Mouse (Mus musculus) ovary, postnatal 14 days (tissue): ENCODE results near the gene Tmem30b.
"Not testable (repeated sequence)": the region's sequence is repeated elsewhere in the genome, so short reads cannot be mapped to it uniquely, and the experiment has no call there.

Experiments used
- DNase-seq: peaks from one replicate; pipeline ENCODE4 v3.0.0; 2022; ENCODE audit warnings: low spot score

Gene Tmem30b

DNA sequence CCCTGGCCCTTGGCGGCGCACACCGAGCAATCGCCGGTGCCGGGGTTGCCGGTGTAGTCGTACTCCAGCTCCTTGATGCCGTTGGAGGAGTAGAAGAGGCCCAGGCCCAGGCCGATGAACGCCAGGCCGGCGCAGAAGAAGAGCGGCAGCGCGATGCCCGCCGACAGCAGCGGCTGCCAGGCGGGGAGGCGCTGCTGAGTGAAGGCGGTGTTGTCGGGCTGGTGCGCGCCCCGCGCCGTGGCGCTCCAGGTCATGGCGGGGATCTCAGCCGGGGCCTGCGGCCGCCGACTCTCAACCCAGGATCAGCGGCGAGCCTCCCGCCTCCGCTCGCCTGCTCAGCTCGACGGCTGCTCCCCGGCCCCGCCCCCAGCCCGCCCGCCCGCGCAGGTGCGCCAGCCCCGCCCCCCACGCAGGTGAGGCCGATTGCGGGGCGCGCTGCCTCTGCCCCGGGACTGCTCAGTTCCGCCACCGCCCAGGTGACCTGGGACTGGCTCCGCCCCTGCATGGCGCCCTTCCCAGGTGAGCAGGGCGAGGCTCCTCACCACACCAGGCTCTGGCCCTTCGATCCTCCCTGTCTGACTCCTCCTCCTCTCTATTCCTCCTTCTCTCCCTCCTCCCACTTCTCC is at the start of gene Tmem30b:
Tmem30b (minus strand) TSS at position 307 of the 626 bp plus-strand sequence.
- DNase-seq: peak; percentile 27

DNA sequence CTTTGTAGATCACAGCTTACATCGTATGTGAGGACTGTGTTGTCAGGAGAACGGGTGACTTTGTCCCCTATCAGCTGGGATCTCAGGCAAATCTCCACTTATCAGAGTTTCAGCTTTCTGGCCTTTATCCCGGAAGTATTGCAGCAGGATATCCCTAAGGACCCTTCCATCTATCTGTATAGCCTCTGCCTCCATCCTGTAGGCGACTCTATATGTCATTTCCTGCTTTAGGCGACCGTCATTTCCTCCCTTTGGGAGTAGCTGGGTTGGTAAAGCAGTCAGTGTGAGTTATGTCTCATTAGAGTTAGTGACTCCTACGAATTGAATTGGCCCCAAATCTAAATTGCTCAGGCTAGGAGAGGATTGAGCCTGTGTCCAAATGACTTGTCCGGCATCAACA is 49.0 kb upstream of the Tmem30b start:
- no peak for DNase-seq

DNA sequence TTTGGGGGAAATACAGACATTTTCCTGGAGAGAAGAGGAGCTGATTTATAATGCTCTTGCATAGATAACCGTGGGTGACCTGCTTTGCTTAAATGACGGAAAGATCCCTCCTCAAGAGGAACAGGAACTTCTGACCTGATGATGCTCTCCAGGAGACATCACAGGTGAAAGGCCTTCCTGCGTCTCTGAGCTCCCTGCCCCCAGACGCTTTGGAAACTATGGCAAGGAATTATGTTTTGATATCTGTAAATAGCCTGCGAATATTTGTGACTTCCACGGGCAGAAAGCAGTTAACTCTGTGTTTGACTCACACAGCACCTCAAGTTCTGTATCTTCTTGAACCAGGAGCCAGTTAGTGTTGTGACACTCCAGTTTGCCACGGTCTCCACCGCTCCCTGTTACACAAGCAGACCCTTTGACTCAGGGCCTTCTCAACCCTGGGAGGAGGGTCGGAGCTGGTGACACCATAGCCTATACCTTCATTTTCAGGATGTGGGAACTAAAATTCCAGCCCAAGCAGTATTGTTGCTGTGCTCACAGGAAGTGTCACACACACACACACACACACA is 48.1 kb upstream of the Tmem30b start:
- DNase-seq: no peak

DNA sequence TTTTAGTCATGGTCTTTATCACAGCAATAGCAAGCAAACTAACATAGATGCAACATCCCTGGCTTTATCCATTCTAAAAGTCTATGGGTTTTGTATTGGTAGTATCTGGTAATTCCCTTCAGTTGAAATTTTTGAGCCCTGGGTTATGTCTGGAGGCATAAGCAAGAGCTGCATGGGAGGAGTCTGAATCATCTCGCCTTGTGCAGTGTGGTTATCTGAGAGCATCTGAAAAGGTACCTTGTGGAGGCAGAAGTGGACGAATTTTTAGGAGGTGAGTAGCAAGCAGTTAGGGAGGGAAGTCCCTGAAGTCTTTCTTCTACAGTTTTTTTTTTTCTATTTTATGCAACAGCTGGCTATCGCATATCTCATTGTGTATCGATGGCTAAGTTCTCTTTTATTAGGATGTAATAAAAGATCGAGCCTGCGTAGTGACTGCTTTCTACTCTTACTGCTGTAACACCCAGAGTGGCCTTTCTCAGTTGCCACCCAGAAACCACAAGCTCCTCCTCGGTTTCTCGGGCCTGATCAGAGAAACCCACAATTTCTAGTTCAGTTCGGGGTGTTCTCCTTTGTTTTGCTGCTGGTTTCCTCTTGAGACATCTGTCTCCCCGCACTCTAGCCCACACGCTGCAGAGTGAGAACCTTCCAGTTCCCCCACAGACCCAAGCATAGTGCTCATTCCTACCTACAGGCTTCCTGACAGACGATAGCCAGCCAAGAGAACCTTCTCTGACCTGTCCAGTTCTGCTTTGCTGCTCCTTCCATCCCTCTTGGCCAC is 47.0 kb upstream of the Tmem30b start:
- DNase-seq: no peak

DNA sequence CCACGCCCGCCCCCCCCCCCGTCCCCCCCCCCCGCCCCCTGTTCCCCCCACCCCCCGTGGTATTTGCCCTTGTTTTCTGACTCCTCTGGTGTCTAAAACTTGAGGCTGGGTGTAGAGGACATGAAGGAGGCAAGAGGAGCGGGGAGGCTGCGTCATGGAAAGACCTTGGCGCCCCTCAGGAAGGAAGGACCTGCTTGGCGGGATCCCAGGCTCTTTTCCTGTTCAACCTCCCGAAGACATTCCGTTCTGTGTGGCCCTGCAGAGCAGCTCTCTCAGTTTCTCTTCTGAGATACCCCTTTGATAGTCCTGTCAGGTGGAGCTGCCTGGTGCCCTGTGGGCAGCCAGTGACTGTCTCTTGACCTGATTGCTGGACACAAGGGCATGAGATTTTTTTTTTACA is 45.4 kb upstream of the Tmem30b start:
- no peak for DNase-seq

DNA sequence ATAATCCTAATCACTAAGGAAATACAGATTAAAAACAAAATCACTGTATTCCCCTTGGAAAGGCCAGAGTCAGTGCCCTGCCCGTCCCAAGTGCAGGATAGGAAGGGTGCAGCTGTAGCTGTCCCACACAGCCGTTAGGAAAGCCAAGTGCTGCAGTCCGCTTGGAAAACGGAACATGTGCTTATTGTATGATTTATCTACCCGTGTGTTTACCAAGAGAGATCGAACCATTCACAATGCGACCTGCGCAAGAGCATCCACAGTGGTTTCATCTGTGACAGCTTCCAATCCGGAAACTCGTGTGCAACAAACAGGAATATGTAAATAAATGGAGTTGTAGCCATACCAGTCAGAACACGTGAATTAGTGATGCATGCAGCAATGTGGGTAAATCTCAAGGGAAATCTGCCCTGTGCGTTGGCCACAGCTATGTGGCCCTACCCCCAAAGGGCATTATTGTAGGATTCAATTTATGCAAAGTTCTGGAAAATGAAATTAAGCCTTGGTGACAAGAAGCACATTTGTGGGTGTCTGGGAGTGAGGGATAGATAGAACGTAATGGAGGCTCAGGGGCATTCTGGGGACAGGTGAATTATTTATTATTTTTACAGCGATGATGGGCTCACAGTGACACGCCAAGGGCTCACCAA is 44.6 kb upstream of the Tmem30b start:
- DNase-seq: no peak

DNA sequence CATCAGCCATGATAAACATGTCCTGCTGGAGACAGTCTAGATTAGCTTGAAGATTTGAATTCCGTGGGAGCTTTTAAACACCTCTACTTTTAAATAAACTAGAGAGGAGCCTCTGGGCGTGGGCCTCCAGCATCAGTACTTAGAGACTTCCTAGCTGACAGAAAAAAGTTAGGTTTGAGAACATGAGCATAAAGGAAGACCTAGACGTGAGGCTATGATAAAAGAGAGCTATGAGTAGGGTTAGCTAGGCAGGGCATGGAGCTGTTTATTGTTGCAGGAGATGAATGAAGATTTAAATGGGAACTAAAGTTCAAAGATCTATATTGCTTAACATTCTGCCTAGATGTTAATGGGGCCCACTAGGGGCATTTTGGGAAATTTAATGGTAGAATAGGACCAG is 41.1 kb upstream of the Tmem30b start:
- no peak for DNase-seq

DNA sequence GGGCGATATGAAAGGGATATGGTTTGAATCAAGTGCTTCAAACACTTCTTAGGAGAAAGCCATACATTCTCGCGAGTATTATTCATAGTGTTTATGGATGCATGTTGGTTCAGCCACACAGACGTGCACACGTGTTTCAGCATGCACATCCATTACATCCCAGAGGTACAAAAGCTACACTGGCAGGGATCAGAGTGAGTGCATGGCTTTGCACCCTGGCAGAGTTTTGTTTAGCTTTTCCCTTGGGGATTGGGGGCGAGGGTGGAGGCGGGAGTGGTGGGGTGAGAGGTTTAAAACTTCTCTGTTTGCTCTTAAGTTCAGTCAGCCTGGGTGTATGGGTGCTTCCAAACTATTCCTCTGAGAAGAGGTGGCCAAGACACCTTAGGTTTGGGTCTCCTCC is 39.7 kb upstream of the Tmem30b start:
- DNase-seq: no peak

DNA sequence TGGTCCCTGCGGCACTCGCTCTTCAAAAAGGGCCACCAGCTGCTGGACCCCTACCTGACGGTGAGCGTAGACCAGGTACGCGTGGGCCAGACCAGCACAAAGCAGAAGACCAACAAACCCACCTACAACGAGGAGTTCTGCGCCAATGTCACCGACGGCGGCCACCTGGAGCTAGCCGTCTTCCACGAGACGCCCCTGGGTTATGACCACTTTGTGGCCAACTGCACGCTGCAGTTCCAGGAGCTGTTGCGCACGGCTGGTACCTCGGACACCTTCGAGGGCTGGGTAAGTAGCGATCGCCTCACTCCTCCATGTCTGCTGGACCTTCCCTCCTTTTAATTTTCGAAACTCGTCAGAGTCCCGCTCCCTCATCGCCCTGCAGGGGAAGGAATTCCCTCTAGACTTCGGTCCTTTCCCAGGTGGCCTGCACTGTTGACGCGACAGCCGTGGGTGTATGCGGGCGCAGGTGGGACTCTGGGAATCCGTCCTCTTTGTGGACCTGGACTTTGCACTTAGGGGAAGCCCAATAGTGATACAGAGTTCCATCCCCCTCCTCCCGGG is 39.1 kb upstream of the Tmem30b start:
- no peak for DNase-seq

DNA sequence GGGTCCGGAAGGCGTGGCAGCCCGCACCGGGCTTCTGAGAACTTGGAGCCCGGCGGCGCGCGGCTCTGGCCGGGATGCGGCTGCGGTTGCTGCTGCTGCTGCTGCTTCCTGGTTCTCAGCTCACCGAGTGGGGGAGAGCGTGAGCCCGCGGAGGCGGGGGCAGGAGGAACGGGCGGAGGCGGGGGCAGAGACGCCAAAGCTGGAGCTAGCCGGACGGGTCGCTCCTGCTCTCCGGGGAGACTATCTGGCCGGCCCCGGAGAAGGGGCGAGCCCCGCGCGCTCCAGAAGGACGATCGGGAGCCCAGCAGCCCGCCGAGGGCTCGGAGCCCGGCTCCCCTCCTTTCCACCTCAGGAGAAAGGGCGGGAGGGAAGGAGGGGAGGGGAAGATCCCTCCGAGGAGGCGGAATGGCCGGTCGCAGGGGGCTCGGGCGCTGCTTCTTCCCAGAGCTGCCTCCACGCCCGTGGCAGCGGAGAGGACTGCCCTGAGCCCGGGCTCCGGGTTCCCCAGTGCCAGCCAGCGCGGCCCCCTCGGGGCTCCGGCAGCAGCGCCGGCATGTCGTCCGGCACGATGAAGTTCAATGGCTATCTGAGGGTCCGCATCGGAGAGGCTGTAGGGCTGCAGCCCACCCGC is 38.5 kb upstream of the Tmem30b start, which contains the start of gene Prkch:
Prkch (plus strand) TSS at position 187 of the 631 bp plus-strand sequence.
- peak; percentile 66 for DNase-seq

DNA sequence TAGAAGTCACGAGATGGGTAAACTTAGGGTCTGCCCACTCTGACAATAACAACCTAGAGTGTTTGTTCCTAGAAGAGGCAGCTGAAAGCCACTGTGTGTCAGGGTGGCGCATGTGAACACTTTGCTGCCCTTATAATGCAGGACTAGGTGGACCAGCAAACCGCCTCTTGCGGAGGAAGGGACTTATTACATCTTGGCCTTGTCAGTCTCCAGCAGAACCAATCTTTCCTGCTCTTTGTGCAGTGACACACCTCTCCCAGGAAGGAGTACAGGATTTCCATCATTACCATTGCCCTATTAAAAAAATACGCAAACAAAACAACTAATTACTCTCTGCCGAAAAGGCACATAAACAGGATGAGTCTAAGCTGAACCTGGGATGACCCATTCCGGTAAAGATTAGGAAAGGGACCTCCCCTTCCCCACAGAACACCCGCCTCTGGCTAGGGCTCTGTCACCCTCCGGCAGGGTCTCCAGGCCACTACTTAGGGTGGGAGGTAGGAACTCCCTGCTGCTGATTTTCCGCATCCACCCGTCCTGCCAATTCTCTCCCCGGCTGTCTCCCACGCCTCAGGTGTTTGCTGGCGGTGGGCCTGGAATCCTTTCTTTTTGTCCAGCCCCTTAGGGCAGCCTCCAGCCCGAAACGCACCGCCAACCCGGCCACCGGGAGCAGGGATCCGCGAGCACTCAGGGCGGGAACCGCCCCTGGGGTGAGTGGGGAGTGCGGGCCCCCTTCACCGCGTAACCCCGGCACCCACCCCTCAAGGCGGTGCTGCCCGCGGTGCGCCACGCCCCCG is 37.8 kb upstream of the Tmem30b start:
- peak; percentile 36 for DNase-seq

DNA sequence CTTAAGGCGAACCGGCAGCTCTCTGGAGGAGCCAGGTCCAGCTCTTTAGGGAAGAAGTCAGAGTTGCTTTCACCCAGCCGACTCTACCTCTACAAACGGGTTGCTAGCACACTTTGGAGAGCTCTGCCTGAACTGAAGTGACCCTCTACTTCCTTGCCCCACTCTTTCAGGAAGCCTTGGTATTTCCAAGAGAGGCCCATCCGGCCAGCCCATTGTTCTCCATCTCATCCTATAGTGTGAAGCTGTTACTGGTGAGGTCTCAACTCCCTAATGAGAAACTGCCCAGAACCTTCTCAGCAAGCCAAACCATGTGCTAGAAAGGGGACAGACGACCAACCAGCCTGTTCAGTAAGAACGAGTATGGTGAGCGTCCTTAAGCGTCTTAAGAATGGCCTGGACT is 37.1 kb upstream of the Tmem30b start:
- no peak for DNase-seq

DNA sequence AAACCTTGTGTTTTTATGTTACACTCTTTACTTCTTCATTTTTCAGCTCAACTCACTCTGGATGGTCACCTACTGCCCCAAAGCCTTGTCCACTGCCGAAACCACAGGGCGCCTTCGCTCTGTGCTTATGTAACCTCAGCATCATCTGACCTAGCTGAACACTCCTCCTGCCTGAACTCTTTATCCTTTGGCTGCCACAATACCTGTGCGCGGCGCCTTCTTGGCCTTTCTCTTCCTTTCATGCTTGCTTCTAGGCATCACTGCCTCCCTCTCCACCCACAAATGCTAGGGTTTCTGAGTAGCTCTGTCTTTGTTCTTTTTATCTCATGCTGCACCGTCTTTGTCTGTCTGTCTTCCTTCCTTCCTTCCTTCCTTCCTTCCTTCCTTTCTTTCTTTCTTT is 34.6 kb upstream of the Tmem30b start:
- no peak for DNase-seq

DNA sequence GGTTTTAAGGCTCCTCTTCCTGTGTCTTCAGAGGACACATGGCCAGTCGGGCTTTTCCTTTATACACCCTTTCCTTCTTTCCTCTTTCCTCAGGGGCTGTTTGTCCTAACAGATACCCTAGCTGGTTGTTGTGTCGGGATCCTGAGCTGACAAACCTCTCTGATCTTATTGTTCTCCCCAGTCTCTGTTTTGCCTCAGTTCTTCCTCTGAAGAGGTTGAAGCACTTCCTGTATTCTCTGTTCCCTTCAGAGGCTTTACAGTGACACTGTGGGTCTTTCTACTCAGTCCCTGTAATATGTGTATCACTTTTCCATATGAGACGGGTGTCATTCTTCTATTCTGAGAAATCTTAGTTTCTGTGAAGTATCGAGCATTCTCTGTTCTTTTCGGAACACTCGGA is 31.9 kb upstream of the Tmem30b start:
- no peak for DNase-seq

DNA sequence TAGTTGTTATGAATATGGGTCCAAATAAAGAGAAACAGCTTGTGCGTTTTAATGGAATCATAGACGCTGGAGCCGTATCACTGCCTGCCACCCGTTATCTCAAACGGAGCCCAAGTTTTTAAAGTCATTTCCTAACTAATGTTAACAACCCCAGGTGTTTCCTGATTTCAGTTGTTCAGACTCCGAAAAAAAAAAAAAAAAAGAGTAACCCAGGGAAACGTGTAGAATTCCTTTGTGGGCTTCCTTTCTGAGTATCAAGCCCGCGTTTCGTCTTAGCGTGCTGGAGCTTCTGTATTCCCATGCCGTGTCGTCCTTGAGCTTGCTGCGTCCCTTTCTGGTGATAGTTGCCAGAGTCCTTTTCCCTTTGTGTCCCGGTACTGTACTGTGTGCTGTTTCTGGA is 28.4 kb upstream of the Tmem30b start:
- DNase-seq: no peak

DNA sequence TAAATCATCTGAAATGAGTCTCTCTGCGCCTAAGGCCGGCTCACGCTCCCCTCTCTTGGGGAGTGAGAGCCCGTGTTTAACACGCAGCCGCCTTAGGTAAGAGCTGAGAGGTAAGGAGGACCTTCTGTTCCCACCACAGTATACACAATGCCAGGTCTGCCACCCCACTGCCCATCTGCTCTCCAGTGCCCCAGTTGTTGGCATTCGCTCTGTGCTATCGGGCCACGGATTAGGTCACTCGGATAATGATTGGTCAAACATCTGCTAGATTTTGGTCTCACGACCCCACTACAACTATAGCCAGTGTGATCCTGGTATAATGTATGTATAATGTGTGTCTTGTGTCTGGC is 19.4 kb upstream of the Tmem30b start:
- no peak for DNase-seq

DNA sequence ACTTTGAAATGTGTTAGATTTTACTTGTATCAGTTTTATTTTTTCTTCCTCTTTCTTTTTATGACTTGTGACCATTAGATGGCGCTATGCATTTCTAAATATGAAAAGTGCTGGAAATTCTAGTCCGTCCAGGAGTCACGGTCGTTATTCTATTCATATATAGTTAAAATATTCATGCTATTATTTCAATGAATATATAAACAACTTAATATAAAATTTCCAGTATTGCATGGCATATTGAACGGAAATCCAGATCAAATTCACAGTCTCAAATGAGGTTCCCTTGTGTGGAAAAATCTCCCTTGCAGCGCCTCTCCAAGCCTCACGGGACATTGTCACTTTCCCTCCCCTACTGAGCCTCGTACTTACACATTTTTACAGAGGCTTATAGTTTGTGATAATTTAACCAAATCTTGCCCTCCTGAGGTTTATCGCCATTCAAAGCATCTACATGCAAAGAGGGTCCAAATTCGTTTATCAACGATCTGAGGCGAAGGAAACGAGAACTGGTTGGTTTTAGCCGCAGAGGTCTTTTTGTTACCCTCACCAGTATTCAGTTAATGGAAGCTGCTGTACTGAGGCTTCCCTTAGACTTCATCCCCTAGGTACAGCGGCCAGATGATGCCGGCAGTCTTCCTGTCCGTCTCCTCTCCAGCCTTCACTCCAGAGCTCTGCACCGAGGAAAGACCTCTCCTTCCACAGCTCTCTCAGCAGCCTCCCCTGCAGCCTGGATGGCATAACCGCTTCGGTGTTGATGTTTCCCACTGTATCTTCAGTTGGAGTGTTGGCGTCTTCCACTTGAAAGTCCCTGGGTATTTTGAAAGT is 18.8 kb upstream of the Tmem30b start:
- no peak for DNase-seq

DNA sequence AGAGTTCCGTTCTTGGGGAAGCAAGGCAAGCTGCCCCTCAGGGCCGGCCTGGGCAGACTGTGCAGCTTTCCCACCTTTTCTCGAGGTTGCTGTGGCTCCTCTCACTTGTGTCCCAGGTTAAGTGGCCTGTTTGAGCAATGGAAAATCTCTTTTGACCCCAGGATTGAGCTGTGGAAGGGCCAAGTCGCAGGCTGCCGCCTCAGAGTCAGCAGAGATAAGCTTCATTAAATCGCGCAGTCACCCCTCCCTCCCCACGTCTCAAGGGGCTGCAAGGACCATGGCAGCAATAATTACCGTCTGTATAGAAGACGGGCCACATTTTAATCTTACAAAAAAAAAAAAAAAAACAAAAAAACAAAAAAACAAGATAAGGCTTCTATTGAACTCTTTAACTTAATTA is 18.0 kb upstream of the Tmem30b start:
- DNase-seq: no peak

DNA sequence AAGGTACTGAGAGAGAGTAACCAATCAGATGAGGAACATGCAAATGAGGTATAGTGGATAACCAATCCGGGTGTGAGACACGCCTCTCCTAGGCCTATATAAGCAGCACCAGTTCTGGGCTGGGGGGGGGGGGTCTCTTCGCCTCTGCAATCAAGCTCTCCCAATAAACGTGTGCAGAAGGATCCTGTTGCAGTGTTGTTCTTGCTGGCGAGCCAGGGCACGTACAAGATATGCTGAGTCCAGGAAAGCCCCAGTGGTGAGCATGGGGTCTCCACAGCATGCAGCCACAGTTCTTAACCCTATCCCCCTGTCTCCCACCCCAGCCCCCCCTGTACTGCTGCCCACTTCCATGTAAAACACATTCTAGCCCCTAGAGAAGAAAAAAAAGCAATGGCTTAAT is 16.9 kb upstream of the Tmem30b start:
- DNase-seq: not testable (repeated sequence)

DNA sequence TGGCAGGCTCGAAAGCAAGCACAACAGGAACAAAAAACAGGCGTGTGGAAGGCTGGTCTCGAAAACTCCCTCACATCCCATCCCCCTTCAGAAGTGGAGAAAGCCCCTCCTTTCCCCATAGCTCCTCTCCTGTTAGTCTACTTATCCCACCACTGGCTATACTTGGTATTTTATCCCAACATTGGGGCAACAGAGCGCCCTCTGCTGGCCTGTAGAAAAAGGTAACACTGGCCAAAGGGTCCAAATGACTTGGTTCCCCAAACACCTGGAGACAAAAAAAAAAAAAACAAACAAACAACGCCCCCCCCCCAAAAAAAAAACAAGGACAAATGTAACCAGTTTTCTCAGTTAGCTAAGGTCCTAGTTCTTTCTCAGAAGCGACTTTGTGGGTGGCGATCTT is 13.9 kb upstream of the Tmem30b start:
- DNase-seq: no peak
